Mouse (Mus musculus): ENCODE results near the gene Nxn.

- TF ChIP-seq CTCF (IDR thresholded peaks at IDR 0.05; ENCODE audit: low read depth, low read length) = no peak
- TF ChIP-seq GATA1 (IDR thresholded peaks at IDR 0.05; ENCODE audit: borderline replicate concordance, low read length) = no peak
- TF ChIP-seq GATA2 (IDR thresholded peaks at IDR 0.05; ENCODE audit: borderline replicate concordance, low read depth, low read length) = no peak
- no peak for TF ChIP-seq POLR2AphosphoS5 (IDR thresholded peaks at IDR 0.05; ENCODE audit: insufficient replicate concordance, low read depth, low read length)
- no peak for TF ChIP-seq TAL1 (conservative IDR thresholded peaks at IDR 0.05; ENCODE audit: low read depth, low read length)
Measured at GRCm38 (mm10) chr11:76311224-76312000, 87.5 kb downstream of the Nxn start.
